Mouse (Mus musculus) embryonic facial prominence, embryonic 13.5 days (tissue): Measurements from ENCODE around the gene Ctsw. TPM values are rescaled to one million over a fixed set of nuclear protein-coding genes. Genes with fewer than 3 reads are reported as not detected.
"Not testable (repeated sequence)": the region's sequence is repeated elsewhere in the genome, so short reads cannot be mapped to it uniquely, and the experiment has no call there.

Experiments used
- ATAC-seq: fragments of 200-750 bp; cut with Nextera tagmentation; 2 replicates; pipeline ENCODE4 v1.8.0; 2017; ENCODE audit warnings: low read depth; ENCODE audit not compliant: insufficient number of reproducible peaks, insufficient read depth, low FRiP score, low TSS enrichment
- H3K27ac ChIP-seq: fragments of 300-500 bp; sonication (generic); 2 replicates; pipeline ENCODE4 v1.5.1; 2015; ENCODE audit warnings: moderate library complexity, mild to moderate bottlenecking, inconsistent platforms
- H3K27me3 ChIP-seq: fragments of 300-500 bp; sonication (generic); 2 replicates; pipeline ENCODE4 v1.6.1; 2015; ENCODE audit warnings: mild to moderate bottlenecking, inconsistent platforms
- H3K36me3 ChIP-seq: fragments of 300-500 bp; sonication (generic); 2 replicates; pipeline ENCODE4 v1.6.1; 2015; ENCODE audit warnings: mild to moderate bottlenecking, inconsistent platforms
- H3K4me1 ChIP-seq: fragments of 300-500 bp; sonication (generic); 2 replicates; pipeline ENCODE4 v1.6.1; 2015; ENCODE audit warnings: inconsistent platforms
- H3K4me2 ChIP-seq: fragments of 300-500 bp; sonication (generic); 2 replicates; pipeline ENCODE4 v1.6.1; 2015; ENCODE audit warnings: moderate library complexity, mild to moderate bottlenecking, inconsistent platforms
- H3K4me3 ChIP-seq: fragments of 300-500 bp; sonication (generic); 2 replicates; pipeline ENCODE4 v1.5.1; 2015; ENCODE audit warnings: mild to moderate bottlenecking, inconsistent platforms
- H3K9ac ChIP-seq: fragments of 300-500 bp; sonication (generic); 2 replicates; pipeline ENCODE4 v1.6.1; 2015; ENCODE audit warnings: mild to moderate bottlenecking, inconsistent platforms
- H3K9me3 ChIP-seq: fragments of 300-500 bp; sonication (generic); 2 replicates; pipeline ENCODE4 v1.6.1; 2016; ENCODE audit warnings: inconsistent platforms
- WGBS: fragments of 180-500 bp; shearing (Covaris S2); methylation state at CpG from one replicate; pipeline ENCODE4 v1.1.7; 2015; ENCODE audit warnings: mixed read lengths; 5-methylcytosine and 5-hydroxymethylcytosine counted together
- polyA plus RNA-seq: library from polyadenylated mRNA; unstranded; fragments of >200 nt; fragmentation: Nextera tagmentation; extraction: Ambion mirVana; gene quantifications from 2 replicates; pipeline ENCODE4 v1.2.1, GENCODE M21; 2015

Gene Ctsw
- polyA plus RNA-seq, 1 experiment from 2014 or later, result 2.4 TPM

- Histone ChIP-seq H3K4me3 (no peak overlapping the region), H3K9ac (no peak overlapping the region), H3K36me3 (peaks cover 59% of the 10 kb centered on the region), H3K27me3 (no peaks in the 10 kb centered on the region), H3K9me3 (no peaks in the 10 kb centered on the region), H3K4me2 (no peak overlapping the region), H3K4me1 (peaks cover 13% of the 10 kb centered on the region), H3K27ac (no peak overlapping the region)
- ATAC-seq, result no peak
- WGBS, result 81% methylated on average over 12 of the region's 12 CpGs
Measured at GRCm38 (mm10) chr19:5495353-5496051, 27.2 kb upstream of the Ctsw start.

GRCm38 (mm10) chr19:5494314-5494713 is 26.0 kb upstream of the Ctsw start:
- no peaks in the 10 kb centered on the region for H3K27me3 ChIP-seq
- WGBS, result 82% methylated on average over 3 of the region's 3 CpGs
- no peak overlapping the region for H3K9ac ChIP-seq
- H3K36me3 ChIP-seq, result peaks cover 59% of the 10 kb centered on the region
- H3K9me3 ChIP-seq, result no peaks in the 10 kb centered on the region
- H3K4me1 ChIP-seq, result peaks cover 16% of the 10 kb centered on the region
- ATAC-seq, result no peak
- H3K27ac ChIP-seq, result no peak overlapping the region
- H3K4me3 ChIP-seq, result no peak overlapping the region
- H3K4me2 ChIP-seq, result no peak overlapping the region

- H3K9ac ChIP-seq, H3K4me2 ChIP-seq, H3K27me3 ChIP-seq, ATAC-seq, H3K9me3 ChIP-seq, H3K27ac ChIP-seq, H3K4me3 ChIP-seq: not testable (repeated sequence)
- H3K4me1 ChIP-seq, result peaks cover 21% of the 10 kb centered on the region
- WGBS, result 70% methylated on average over 9 of the region's 9 CpGs
- H3K36me3 ChIP-seq, result peaks cover 59% of the 10 kb centered on the region
Measured at GRCm38 (mm10) chr19:5493301-5493721, 25.0 kb upstream of the Ctsw start.

- H3K9ac ChIP-seq, result no peak overlapping the region
- no peaks in the 10 kb centered on the region for H3K27me3 ChIP-seq
- 78% methylated on average over 4 of the region's 4 CpGs for WGBS
- no peak for ATAC-seq
- no peaks in the 10 kb centered on the region for H3K9me3 ChIP-seq
- H3K4me2 ChIP-seq, result 0 out of 2 replicates have a peak overlapping the region, but pooled peaks have one; percentile 83
- H3K4me3 ChIP-seq, result no peak overlapping the region
- H3K4me1 ChIP-seq, result peaks cover 21% of the 10 kb centered on the region
- H3K27ac ChIP-seq, result no peak overlapping the region
- H3K36me3 ChIP-seq, result peaks cover 53% of the 10 kb centered on the region
Measured at GRCm38 (mm10) chr19:5492641-5493040, 24.3 kb upstream of the Ctsw start.

- H3K4me1 ChIP-seq, result peaks cover 36% of the 10 kb centered on the region
- ATAC-seq, result no peak
- under 1% methylated on average over 59 of the region's 59 CpGs for WGBS
Measured at GRCm38 (mm10) chr19:5490898-5491708, 22.8 kb upstream of the Ctsw start.

GRCm38 (mm10) chr19:5490313-5490897 is 22.1 kb upstream of the Ctsw start, which contains the start of gene Cfl1:
Cfl1 (plus strand) TSS chr19:5490455.
- peak within 1 kb of the TSS; percentile 99 for H3K27ac ChIP-seq
- H3K9ac ChIP-seq, result peak within 1 kb of the TSS; percentile 97
- under 1% methylated on average over 62 of the region's 62 CpGs for WGBS
- no peaks in the 10 kb centered on the region for H3K9me3 ChIP-seq
- peaks cover 38% of the 10 kb centered on the region for H3K4me1 ChIP-seq
- no peaks in the 10 kb centered on the region for H3K27me3 ChIP-seq
- peak within 1 kb of the TSS; percentile 83 for H3K4me2 ChIP-seq
- H3K4me3 ChIP-seq, result peak within 1 kb of the TSS; percentile 99
- ATAC-seq, result peak; percentile 15
- peaks cover 42% of the 10 kb centered on the region for H3K36me3 ChIP-seq

More at GRCm38 (mm10) chr19:5490898-5491708, 22.8 kb upstream of the Ctsw start:
- H3K9ac ChIP-seq, result peak overlapping the region; percentile 97
- peak overlapping the region; percentile 99 for H3K27ac ChIP-seq
- H3K4me3 ChIP-seq, result peak overlapping the region; percentile 99
- H3K27me3 ChIP-seq, result no peaks in the 10 kb centered on the region
- H3K36me3 ChIP-seq, result peaks cover 42% of the 10 kb centered on the region
- H3K4me2 ChIP-seq, result peak overlapping the region; percentile 83
- no peaks in the 10 kb centered on the region for H3K9me3 ChIP-seq

- Histone ChIP-seq H3K4me2 (peak overlapping the region; percentile 83), H3K36me3 (peaks cover 43% of the 10 kb centered on the region), H3K4me1 (peaks cover 38% of the 10 kb centered on the region), H3K4me3 (peak overlapping the region; percentile 99), H3K27ac (peak overlapping the region; percentile 99)
- not testable (repeated sequence) for H3K27me3 ChIP-seq, ATAC-seq, H3K9ac ChIP-seq, H3K9me3 ChIP-seq
- 49% methylated on average over 10 of the region's 10 CpGs for WGBS
Measured at GRCm38 (mm10) chr19:5489721-5490120, 21.4 kb upstream of the Ctsw start.

GRCm38 (mm10) chr19:5488878-5489571 is 20.7 kb upstream of the Ctsw start:
- H3K4me1 ChIP-seq, result peaks cover 38% of the 10 kb centered on the region
- WGBS, result under 1% methylated on average over 26 of the region's 26 CpGs
- H3K36me3 ChIP-seq, result peaks cover 43% of the 10 kb centered on the region
- peak overlapping the region; percentile 83 for H3K4me2 ChIP-seq
- peak overlapping the region; percentile 56 for H3K4me3 ChIP-seq
- peak overlapping the region; percentile 76 for H3K9ac ChIP-seq
- no peaks in the 10 kb centered on the region for H3K27me3 ChIP-seq
- ATAC-seq, result peak; percentile 83
- no peaks in the 10 kb centered on the region for H3K9me3 ChIP-seq
- peak overlapping the region; percentile 99 for H3K27ac ChIP-seq

GRCm38 (mm10) chr19:5487768-5488550 is 19.7 kb upstream of the Ctsw start, which contains the start of gene Mus81:
Mus81 (minus strand) TSS chr19:5488402.
- peak within 1 kb of the TSS; percentile 56 for H3K4me3 ChIP-seq
- H3K4me1 ChIP-seq, result peaks cover 38% of the 10 kb centered on the region
- H3K9me3 ChIP-seq, result no peaks in the 10 kb centered on the region
- ATAC-seq, result peak; percentile 64
- peak within 1 kb of the TSS; percentile 76 for H3K9ac ChIP-seq
- peak within 1 kb of the TSS; percentile 99 for H3K27ac ChIP-seq
- WGBS, result under 1% methylated on average over 39 of the region's 39 CpGs
- peak within 1 kb of the TSS; percentile 83 for H3K4me2 ChIP-seq
- no peaks in the 10 kb centered on the region for H3K27me3 ChIP-seq
- H3K36me3 ChIP-seq, result peaks cover 43% of the 10 kb centered on the region

GRCm38 (mm10) chr19:5486771-5487170 is 18.5 kb upstream of the Ctsw start:
- 84% methylated on average over 4 of the region's 4 CpGs for WGBS
- H3K4me2 ChIP-seq, result peak overlapping the region; percentile 83
- H3K9me3 ChIP-seq, result no peaks in the 10 kb centered on the region
- H3K36me3 ChIP-seq, result peaks cover 47% of the 10 kb centered on the region
- H3K27me3 ChIP-seq, result no peaks in the 10 kb centered on the region
- peaks cover 28% of the 10 kb centered on the region for H3K4me1 ChIP-seq
- H3K9ac ChIP-seq, result peak overlapping the region; percentile 76
- H3K27ac ChIP-seq, result 0 out of 2 replicates have a peak overlapping the region, but pooled peaks have one; percentile 7
- H3K4me3 ChIP-seq, result peak overlapping the region; percentile 56
- ATAC-seq, result no peak
